ENCODE assay signal across 8 mouse cellular contexts in genomic region chr7:80825843-80826403, GRCm38 (mm10). TPM values are rescaled to one million over a fixed set of nuclear protein-coding genes. Genes with fewer than 3 reads are reported as not detected.
DNase-seq lines count a peak whose midpoint lies in the region; ATAC-seq lines count a peak whose summit lies in the region.

Iqgap1 (minus strand) TSS chr7:80825974.

- DNase-seq in kidney, postnatal 4 days: peak; percentile 65 to 79
- DNase-seq in kidney, adult 18-20 months: no peak
- no peak for DNase-seq in adrenal gland, adult 2 months
- no peak for DNase-seq in gastrocnemius, postnatal 10 days
- no peak for DNase-seq in intestine, embryonic 14.5 days (ENCODE audit: low spot score)
- DNase-seq in spleen, adult 18-20 months: no peak

- ATAC-seq in intestine, embryonic 14.5 days (replicated peaks; ENCODE audit: low FRiP score, low TSS enrichment, low read depth): no peak
- no peak for ATAC-seq in megakaryocyte, adult 5-6 weeks (ENCODE audit: poor library complexity, severe bottlenecking)
- ATAC-seq in cerebellum, adult (ENCODE audit: insufficient number of reproducible peaks, low FRiP score, low TSS enrichment): no peak

- 70% methylated on average over 11 of the region's 11 CpGs for WGBS in intestine, embryonic 14.5 days

- H3K27ac ChIP-seq in intestine, embryonic 14.5 days (ENCODE audit: low read depth): no peak within 1 kb of the TSS

- H3K4me1 ChIP-seq in intestine, embryonic 14.5 days (replicated peaks; ENCODE audit: control insufficient read depth, insufficient read depth, low read length): no peaks in the 10 kb centered on the region

- H3K4me2 ChIP-seq in intestine, embryonic 14.5 days (ENCODE audit: low read length): no peak within 1 kb of the TSS

- no peak within 1 kb of the TSS for H3K4me3 ChIP-seq in intestine, embryonic 14.5 days (ENCODE audit: low read depth, low read length)

- H3K9ac ChIP-seq in intestine, embryonic 14.5 days (ENCODE audit: low read length): no peak within 1 kb of the TSS

- no peaks in the 10 kb centered on the region for H3K27me3 ChIP-seq in intestine, embryonic 14.5 days (replicated peaks; ENCODE audit: control insufficient read depth, insufficient read depth, low read length)

- no peaks in the 10 kb centered on the region for H3K9me3 ChIP-seq in intestine, embryonic 14.5 days (ENCODE audit: control insufficient read depth, low read length)

- no peaks in the 10 kb centered on the region for H3K36me3 ChIP-seq in intestine, embryonic 14.5 days (ENCODE audit: control insufficient read depth, insufficient read depth, low read length)

RNA-seq across cellular contexts. Expression of gene Iqgap1, which starts in this region (rescaled TPM):
- total RNA-seq in adrenal gland, adult 2 months (2021): 10 to 100 TPM; 84.8 to 88.4 TPM
- 15.7 and 19.1 TPM in 2 replicates for polyA plus RNA-seq in adrenal gland, adult 2 months (2012; rRNA removed)
- 10 to 100 TPM; 38.7 to 60.1 TPM for total RNA-seq in gastrocnemius, postnatal 10 days (2021)
- 81.7 and 82.5 TPM in 2 replicates for polyA plus RNA-seq in intestine, embryonic 14.5 days (2014; fragmentation: Nextera tagmentation; extraction: Ambion mirVana)
- total RNA-seq in megakaryocyte, adult 5-6 weeks (2015): 246 and 291 TPM in 2 replicates
- total RNA-seq in megakaryocyte, adult 5-6 weeks (2017): 287 and 303 TPM in 2 replicates

Comparison
In these comparisons a context has a peak if more than half of its experiments do, and no peak if none do; other contexts are left out.
1. DNase-seq: peak in kidney, postnatal 4 days (2 of 2); none in kidney, adult 18-20 months (single experiment), adrenal gland, adult 2 months (single experiment), gastrocnemius, postnatal 10 days (single experiment), intestine, embryonic 14.5 days (single experiment) and spleen, adult 18-20 months (0 of 2).